Mouse (Mus musculus) hindbrain, embryonic 14.5 days (tissue): ENCODE results near the gene Hoxa4. TPM values are rescaled to one million over a fixed set of nuclear protein-coding genes. Genes with fewer than 3 reads are reported as not detected.

Source experiments
- ATAC-seq: fragments of 200-750 bp; cut with Nextera tagmentation; 2 replicates; pipeline ENCODE4 v1.8.0; 2017; ENCODE audit warnings: moderate number of reproducible peaks, mild to moderate bottlenecking, moderate TSS enrichment, moderate library complexity; ENCODE audit not compliant: low FRiP score
- DNase-seq: peaks from one replicate; pipeline ENCODE4 v3.0.0-alpha.2; 2015; ENCODE audit warnings: low spot score
- H3K27ac ChIP-seq: fragments of 300-500 bp; sonication (generic); 2 replicates; pipeline ENCODE4 v1.5.1; 2014; ENCODE audit warnings: mild to moderate bottlenecking, moderate library complexity
- H3K27me3 ChIP-seq: fragments of 300-500 bp; sonication (generic); 2 replicates; pipeline ENCODE4 v1.6.1; 2014; ENCODE audit warnings: mild to moderate bottlenecking, low read length, mixed read lengths; ENCODE audit not compliant: control insufficient read depth, insufficient read depth
- H3K36me3 ChIP-seq: fragments of 300-500 bp; sonication (generic); replicated peaks from 2 replicates; pipeline ENCODE4 v1.6.1; 2014; ENCODE audit not compliant: control insufficient read depth, insufficient read depth
- H3K4me1 ChIP-seq: fragments of 300-500 bp; sonication (generic); replicated peaks from 2 replicates; pipeline ENCODE4 v1.6.1; 2014; ENCODE audit warnings: antibody characterized with exemption, low read length, mixed read lengths; ENCODE audit not compliant: control insufficient read depth, insufficient read depth
- H3K4me2 ChIP-seq: fragments of 300-500 bp; sonication (generic); replicated peaks from 2 replicates; pipeline ENCODE4 v1.6.1; 2014; ENCODE audit warnings: mild to moderate bottlenecking, moderate library complexity
- H3K4me3 ChIP-seq: fragments of 300-500 bp; sonication (generic); replicated peaks from 2 replicates; pipeline ENCODE4 v1.5.1; 2014; ENCODE audit warnings: mild to moderate bottlenecking, low read length
- H3K9ac ChIP-seq: fragments of 300-500 bp; sonication (generic); 2 replicates; pipeline ENCODE4 v1.6.1; 2014
- H3K9me3 ChIP-seq: fragments of 300-500 bp; sonication (generic); 2 replicates; pipeline ENCODE4 v1.6.1; 2016; ENCODE audit warnings: low read length; ENCODE audit not compliant: control insufficient read depth
- WGBS: fragments of 180-500 bp; shearing (Covaris S2); extraction: QIAGEN DNeasy Blood & Tissue Kit; methylation state at CpG from one replicate; pipeline ENCODE4 v1.1.7; 2014; 5-methylcytosine and 5-hydroxymethylcytosine counted together
- polyA plus RNA-seq: library from polyadenylated mRNA; unstranded; fragments of >200 nt; fragmentation: Nextera tagmentation; extraction: Ambion mirVana; gene quantifications from 2 replicates; pipeline ENCODE4 v1.2.1, GENCODE M21; 2014

Hoxa4 gene
- polyA plus RNA-seq, 1 experiment from 2014 or later = 22.5 TPM

DNA sequence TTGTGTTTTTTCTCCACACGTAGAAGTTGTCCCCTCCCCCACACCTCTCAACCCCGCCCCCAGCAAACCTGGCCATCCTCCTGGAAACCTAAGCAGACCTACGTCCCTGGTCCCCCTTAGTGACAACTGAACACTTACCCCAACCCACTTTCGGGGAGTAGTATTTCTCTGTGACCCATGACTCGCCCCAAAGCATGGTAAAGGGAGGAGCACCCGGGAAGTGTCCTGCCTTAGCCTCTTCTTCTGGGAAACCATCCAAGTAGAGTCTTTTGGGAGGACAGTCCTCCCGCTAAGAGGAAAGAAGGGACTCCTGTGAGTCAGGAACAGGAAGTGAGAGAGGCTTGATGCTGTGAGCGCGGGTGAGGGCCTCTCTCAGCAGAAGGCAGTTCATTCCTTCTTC, 31.6 kb downstream of the Hoxa4 start:
- H3K27me3 ChIP-seq = peaks cover 58% of the 10 kb centered on the region

GRCm38 (mm10) chr6:52159164-52159761, 32.3 kb downstream of the Hoxa4 start:
- Histone ChIP-seq H3K4me3 (peak overlapping the region; percentile 71), H3K4me2 (peak overlapping the region; percentile 81), H3K36me3 (0 out of 2 replicates have a peak, but pooled peaks cover 3% of the 10 kb centered on the region), H3K27me3 (peaks cover 66% of the 10 kb centered on the region), H3K9me3 (no peaks in the 10 kb centered on the region), H3K4me1 (peaks cover 14% of the 10 kb centered on the region), H3K27ac (peak overlapping the region; percentile 100), H3K9ac (peak overlapping the region; percentile 99)
- ATAC-seq (no peak), DNase-seq (peak; percentile 34)
- WGBS = 3% methylated on average over 12 of the region's 12 CpGs

More for the DNA sequence above, 31.6 kb downstream of the Hoxa4 start:
- 0 out of 2 replicates have a peak, but pooled peaks cover 3% of the 10 kb centered on the region for H3K36me3 ChIP-seq
- H3K4me3 ChIP-seq = peak overlapping the region; percentile 71
- peak overlapping the region; percentile 81 for H3K4me2 ChIP-seq
- H3K27ac ChIP-seq = peak overlapping the region; percentile 100
- ATAC-seq = no peak
- DNase-seq = peak; percentile 51
- H3K4me1 ChIP-seq = peaks cover 14% of the 10 kb centered on the region
- WGBS = 4% methylated on average over 9 of the region's 9 CpGs
- peak overlapping the region; percentile 99 for H3K9ac ChIP-seq
- no peaks in the 10 kb centered on the region for H3K9me3 ChIP-seq

- peak; percentile 91 for ATAC-seq
- Histone ChIP-seq H3K9ac (peak within 1 kb of the TSS; percentile 99), H3K27me3 (peaks cover 71% of the 10 kb centered on the region), H3K36me3 (0 out of 2 replicates have a peak, but pooled peaks cover 3% of the 10 kb centered on the region), H3K9me3 (no peaks in the 10 kb centered on the region), H3K4me3 (peak within 1 kb of the TSS; percentile 71), H3K4me1 (peaks cover 14% of the 10 kb centered on the region), H3K27ac (peak within 1 kb of the TSS; percentile 100), H3K4me2 (peak within 1 kb of the TSS; percentile 81)
- whole genome bisulfite sequencing = under 1% methylated on average over 55 of the region's 55 CpGs
- peak; percentile 85 for DNase-seq
Observed at GRCm38 (mm10) chr6:52158276-52159051, 33.1 kb downstream of the Hoxa4 start, which contains the start of gene Hoxa1. Gene Hoxa1, minus strand, starts transcription at chr6:52158317.

DNA sequence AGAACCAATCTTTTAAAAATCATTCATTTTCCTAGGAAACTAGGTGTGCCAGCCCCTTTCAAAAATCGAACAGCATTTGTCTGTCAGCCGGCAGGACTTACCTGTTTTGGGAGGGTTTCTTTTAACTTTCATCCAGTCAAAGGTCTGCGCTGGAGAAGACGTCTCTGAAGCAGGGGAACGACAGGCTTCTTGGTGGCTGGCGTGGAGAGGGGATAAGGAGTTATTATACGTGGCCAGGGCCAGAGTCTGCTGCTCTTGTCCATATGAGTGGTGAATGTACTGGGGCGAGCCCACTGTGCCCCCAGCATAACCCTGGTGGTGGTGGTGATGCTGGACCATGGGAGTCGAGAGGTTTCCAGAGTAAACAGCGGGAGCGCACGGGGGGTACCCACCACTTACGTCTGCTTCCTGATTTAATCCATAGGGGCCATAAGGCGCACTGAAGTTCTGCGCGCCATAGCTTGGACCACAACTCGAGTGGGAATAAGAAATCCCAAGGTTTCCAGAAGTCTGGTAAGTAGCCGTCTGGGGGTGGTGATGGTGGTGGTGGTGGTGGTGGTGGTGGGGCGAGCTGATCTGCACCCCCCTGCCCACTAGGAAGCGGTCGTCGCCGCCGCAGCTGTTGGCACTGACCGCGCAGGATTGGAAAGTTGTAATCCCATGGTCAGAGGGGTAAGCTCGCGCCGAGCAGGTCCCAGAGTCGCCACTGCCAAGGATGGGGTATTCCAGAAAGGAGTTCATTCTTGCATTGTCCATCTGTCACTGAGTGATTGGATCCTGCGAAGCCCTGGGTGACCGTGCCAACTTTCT, 33.9 kb downstream of the Hoxa4 start:
- no peaks in the 10 kb centered on the region for H3K9me3 ChIP-seq
- no peak for DNase-seq
- H3K36me3 ChIP-seq = no peaks in the 10 kb centered on the region
- H3K27ac ChIP-seq = no peak overlapping the region; the same call in 1 of the 2 replicates
- peaks cover 14% of the 10 kb centered on the region for H3K4me1 ChIP-seq
- ATAC-seq = no peak; the same call in 1 of the 2 replicates
- H3K4me3 ChIP-seq = peak overlapping the region; percentile 71
- peak overlapping the region; percentile 81 for H3K4me2 ChIP-seq
- H3K27me3 ChIP-seq = peaks cover 74% of the 10 kb centered on the region
- 1% methylated on average over 32 of the region's 32 CpGs for WGBS
- no peak overlapping the region for H3K9ac ChIP-seq

DNA sequence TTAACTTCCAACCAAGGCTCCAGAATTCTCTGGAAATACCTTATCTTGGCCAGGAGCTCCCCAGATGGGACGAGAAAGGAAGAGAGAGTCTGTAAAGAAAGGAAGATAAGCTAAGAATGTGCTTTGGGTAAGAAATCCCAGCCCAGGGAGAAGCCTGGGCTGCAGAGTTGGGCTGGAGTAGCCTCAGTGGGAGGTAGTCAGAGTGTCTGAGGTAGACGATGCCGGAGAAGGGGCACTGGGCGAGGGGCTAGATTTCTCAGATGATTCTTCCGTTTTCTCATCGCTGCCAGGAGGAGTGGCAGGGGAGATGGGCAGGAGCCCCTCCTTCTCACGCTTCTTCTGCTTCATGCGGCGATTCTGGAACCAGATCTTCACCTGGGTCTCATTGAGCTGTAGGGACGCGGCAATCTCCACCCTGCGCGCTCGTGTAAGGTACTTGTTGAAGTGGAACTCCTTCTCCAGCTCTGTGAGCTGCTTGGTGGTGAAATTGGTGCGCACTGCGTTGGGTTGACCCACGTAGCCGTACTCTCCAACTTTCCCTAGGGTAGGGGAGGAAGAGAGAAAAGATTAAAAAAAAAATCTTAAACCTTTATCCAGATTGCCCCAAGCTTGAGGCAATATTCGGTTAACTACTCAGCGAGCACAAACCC, 34.9 kb downstream of the Hoxa4 start:
- Histone ChIP-seq H3K36me3 (no peaks in the 10 kb centered on the region), H3K4me2 (peak overlapping the region; percentile 81), H3K27me3 (peaks cover 78% of the 10 kb centered on the region), H3K27ac (no peak overlapping the region), H3K4me1 (peaks cover 14% of the 10 kb centered on the region), H3K9ac (no peak overlapping the region), H3K9me3 (no peaks in the 10 kb centered on the region), H3K4me3 (peak overlapping the region; percentile 71)
- no peak for ATAC-seq
- peak; percentile 24 for DNase-seq
- WGBS = 6% methylated on average over 20 of the region's 20 CpGs

GRCm38 (mm10) chr6:52155471-52155870, 36.1 kb downstream of the Hoxa4 start:
- 51% methylated on average over 3 of the region's 3 CpGs for WGBS

GRCm38 (mm10) chr6:52154044-52154443, 37.5 kb downstream of the Hoxa4 start:
- Histone ChIP-seq H3K27me3 (peaks cover 93% of the 10 kb centered on the region), H3K9me3 (no peaks in the 10 kb centered on the region), H3K4me2 (no peak overlapping the region), H3K36me3 (no peaks in the 10 kb centered on the region), H3K9ac (no peak overlapping the region), H3K27ac (no peak overlapping the region), H3K4me1 (peaks cover 6% of the 10 kb centered on the region), H3K4me3 (no peak overlapping the region)
- ATAC-seq (no peak), DNase-seq (peak; percentile 24)
- WGBS = 17% methylated on average over 5 of the region's 5 CpGs

More at GRCm38 (mm10) chr6:52155471-52155870, 36.1 kb downstream of the Hoxa4 start:
- H3K4me3 ChIP-seq = no peak overlapping the region
- no peak for DNase-seq
- ATAC-seq = no peak
- no peak overlapping the region for H3K4me2 ChIP-seq
- no peaks in the 10 kb centered on the region for H3K36me3 ChIP-seq
- no peak overlapping the region for H3K27ac ChIP-seq
- H3K9me3 ChIP-seq = no peaks in the 10 kb centered on the region
- H3K9ac ChIP-seq = no peak overlapping the region
- H3K4me1 ChIP-seq = peaks cover 14% of the 10 kb centered on the region
- peaks cover 88% of the 10 kb centered on the region for H3K27me3 ChIP-seq

GRCm38 (mm10) chr6:52153270-52153669, 38.3 kb downstream of the Hoxa4 start:
- ATAC-seq = no peak
- WGBS = 5% methylated on average over 6 of the region's 6 CpGs
- Histone ChIP-seq H3K27ac (no peak overlapping the region), H3K36me3 (no peaks in the 10 kb centered on the region), H3K4me3 (no peak overlapping the region), H3K27me3 (peaks cover 93% of the 10 kb centered on the region), H3K4me2 (no peak overlapping the region), H3K9ac (no peak overlapping the region), H3K4me1 (peaks cover 5% of the 10 kb centered on the region; the same call in 1 of the 2 replicates), H3K9me3 (no peaks in the 10 kb centered on the region)
- DNase-seq = peak; percentile 25
